Mouse (Mus musculus) gastrocnemius, postnatal 14 days (tissue): ENCODE data around the gene Plxna4. TPM values are rescaled to one million over a fixed set of nuclear protein-coding genes. Genes with fewer than 3 reads are reported as not detected.

Experiments
- DNase-seq: peaks from one replicate; pipeline ENCODE4 v3.0.0; 2021; ENCODE audit warnings: mixed read lengths
- intact Hi-C: fragments of 180-260 bp; cut with DNase I; formaldehyde crosslinking; loops from one replicate; pipeline ENCODE4 v1.15.1; 2025; ENCODE audit warnings: low total_unique reads
- total RNA-seq, 2 experiments: library from RNA; stranded (reverse); gene quantifications; 2 replicates each; pipeline ENCODE4 v1.2.3; 2021

Gene Plxna4
- total RNA-seq, 2 experiments from 2014 or later: 2.8 to 3.4 TPM

- intact Hi-C loops: no loop called here
- DNase-seq: no peak
Measured at GRCm38 (mm10) chr6:32437219-32437618, 150.8 kb downstream of the Plxna4 start.

GRCm38 (mm10) chr6:32423124-32423523 lies 164.9 kb downstream of the Plxna4 start:
- DNase-seq: no peak
- intact Hi-C loops: no loop called here

GRCm38 (mm10) chr6:32420610-32421009 lies 167.4 kb downstream of the Plxna4 start:
- intact Hi-C loops: no loop called here
- no peak for DNase-seq

- DNase-seq: no peak
- intact Hi-C loops: no loop called here
Measured at GRCm38 (mm10) chr6:32417351-32417750, 170.6 kb downstream of the Plxna4 start.

GRCm38 (mm10) chr6:32411325-32411724 lies 176.7 kb downstream of the Plxna4 start:
- intact Hi-C loops: no loop called here
- no peak for DNase-seq

GRCm38 (mm10) chr6:32409625-32410024 lies 178.4 kb downstream of the Plxna4 start:
- DNase-seq: no peak
- intact Hi-C loops: no loop called here

GRCm38 (mm10) chr6:32407574-32408185 lies 180.3 kb downstream of the Plxna4 start:
- DNase-seq: no peak
- intact Hi-C loops: no loop called here

GRCm38 (mm10) chr6:32406316-32407095 lies 181.5 kb downstream of the Plxna4 start:
- intact Hi-C loops: no loop called here
- no peak for DNase-seq

- DNase-seq: no peak
- intact Hi-C loops: no loop called here
Measured at GRCm38 (mm10) chr6:32402560-32403235, 185.3 kb downstream of the Plxna4 start.

GRCm38 (mm10) chr6:32398261-32398660 lies 189.7 kb downstream of the Plxna4 start:
- intact Hi-C loops: no loop called here
- no peak for DNase-seq

- intact Hi-C loops: no loop called here
- DNase-seq: peak; percentile 87
Measured at GRCm38 (mm10) chr6:32397133-32397730, 190.8 kb downstream of the Plxna4 start.

- no peak for DNase-seq
- intact Hi-C loops: no loop called here
Measured at GRCm38 (mm10) chr6:32395415-32395814, 192.6 kb downstream of the Plxna4 start.

GRCm38 (mm10) chr6:32392262-32392661 lies 195.7 kb downstream of the Plxna4 start:
- no peak for DNase-seq
- intact Hi-C loops: no loop called here

- intact Hi-C loops: no loop called here
- no peak for DNase-seq
Measured at GRCm38 (mm10) chr6:32388276-32388675, 199.7 kb downstream of the Plxna4 start.

GRCm38 (mm10) chr6:32386915-32387314 lies 201.1 kb downstream of the Plxna4 start:
- no peak for DNase-seq
- intact Hi-C loops: no loop called here

GRCm38 (mm10) chr6:32384937-32385336 lies 203.1 kb downstream of the Plxna4 start:
- DNase-seq: no peak
- intact Hi-C loops: no loop called here

GRCm38 (mm10) chr6:32384423-32384822 lies 203.6 kb downstream of the Plxna4 start:
- no peak for DNase-seq
- intact Hi-C loops: no loop called here

- intact Hi-C loops: no loop called here
- DNase-seq: no peak
Measured at GRCm38 (mm10) chr6:32381516-32381915, 206.5 kb downstream of the Plxna4 start.

GRCm38 (mm10) chr6:32377181-32377580 lies 210.8 kb downstream of the Plxna4 start:
- intact Hi-C loops: no loop called here

GRCm38 (mm10) chr6:32373931-32374361 lies 214.0 kb downstream of the Plxna4 start:
- intact Hi-C loops: no loop called here
- no peak for DNase-seq

More at GRCm38 (mm10) chr6:32377181-32377580, 210.8 kb downstream of the Plxna4 start:
- peak; percentile 53 for DNase-seq
